Mouse (Mus musculus): ENCODE results near the gene Arhgef40. TPM values are rescaled to one million over a fixed set of nuclear protein-coding genes. Genes with fewer than 3 reads are reported as not detected.

The Arhgef40 gene
- polyA plus RNA-seq, 1 experiment from 2014 or later, result 51.1 TPM

GRCm38 (mm10) chr14:51983251-51983650 is 1.3 kb upstream of the Arhgef40 start:
- no peak overlapping the region for H3K4me3 ChIP-seq (ENCODE audit: low read depth, low read length)
- H3K27me3 ChIP-seq (replicated peaks; ENCODE audit: control insufficient read depth, insufficient read depth, low read length), result no peaks in the 10 kb centered on the region
- DNase-seq (ENCODE audit: low spot score) (no peak), ATAC-seq (no peak)
- 59% methylated on average over 4 of the region's 4 CpGs for WGBS
- H3K4me1 ChIP-seq (ENCODE audit: control insufficient read depth, insufficient read depth, low read length), result peaks cover 14% of the 10 kb centered on the region; the same call in 1 of the 2 replicates
- peak overlapping the region; percentile 97; the same call in 1 of the 2 replicates for H3K4me2 ChIP-seq (ENCODE audit: low read length)
- no peak overlapping the region for H3K27ac ChIP-seq (ENCODE audit: low read depth, low read length)
- peak overlapping the region; percentile 87 for H3K9ac ChIP-seq (ENCODE audit: low read length)
- peaks cover 13% of the 10 kb centered on the region; the same call in 1 of the 2 replicates for H3K36me3 ChIP-seq (ENCODE audit: control insufficient read depth, insufficient read depth, low read length)
- H3K9me3 ChIP-seq (replicated peaks; ENCODE audit: control insufficient read depth, low read length), result no peaks in the 10 kb centered on the region

GRCm38 (mm10) chr14:51983855-51984246 is 668 bp upstream of the Arhgef40 start:
- H3K4me2 ChIP-seq (ENCODE audit: low read length), result peak overlapping the region; percentile 97
- no peaks in the 10 kb centered on the region for H3K9me3 ChIP-seq (replicated peaks; ENCODE audit: control insufficient read depth, low read length)
- 3% methylated on average over 10 of the region's 10 CpGs for WGBS
- ATAC-seq, result no peak
- peak overlapping the region; percentile 87 for H3K9ac ChIP-seq (ENCODE audit: low read length)
- peak overlapping the region; percentile 70 for H3K4me3 ChIP-seq (ENCODE audit: low read depth, low read length)
- no peak for DNase-seq (ENCODE audit: low spot score)
- peaks cover 14% of the 10 kb centered on the region; the same call in 1 of the 2 replicates for H3K4me1 ChIP-seq (ENCODE audit: control insufficient read depth, insufficient read depth, low read length)
- peak overlapping the region; percentile 89; the same call in 1 of the 2 replicates for H3K27ac ChIP-seq (ENCODE audit: low read depth, low read length)
- no peaks in the 10 kb centered on the region for H3K27me3 ChIP-seq (replicated peaks; ENCODE audit: control insufficient read depth, insufficient read depth, low read length)
- H3K36me3 ChIP-seq (ENCODE audit: control insufficient read depth, insufficient read depth, low read length), result peaks cover 17% of the 10 kb centered on the region

- peak overlapping the region; percentile 89 for H3K27ac ChIP-seq (ENCODE audit: low read depth, low read length)
- peaks cover 14% of the 10 kb centered on the region; the same call in 1 of the 2 replicates for H3K4me1 ChIP-seq (ENCODE audit: control insufficient read depth, insufficient read depth, low read length)
- WGBS, result under 1% methylated on average over 25 of the region's 27 CpGs
- no peaks in the 10 kb centered on the region for H3K27me3 ChIP-seq (replicated peaks; ENCODE audit: control insufficient read depth, insufficient read depth, low read length)
- H3K4me2 ChIP-seq (ENCODE audit: low read length), result peak overlapping the region; percentile 97
- DNase-seq (ENCODE audit: low spot score) (peak; percentile 86), ATAC-seq (peak; percentile 57)
- no peaks in the 10 kb centered on the region for H3K9me3 ChIP-seq (replicated peaks; ENCODE audit: control insufficient read depth, low read length)
- H3K36me3 ChIP-seq (ENCODE audit: control insufficient read depth, insufficient read depth, low read length), result peaks cover 34% of the 10 kb centered on the region
- H3K4me3 ChIP-seq (ENCODE audit: low read depth, low read length), result peak overlapping the region; percentile 70
- H3K9ac ChIP-seq (ENCODE audit: low read length), result peak overlapping the region; percentile 87
These were observed 1.0 kb downstream of the Arhgef40 start for GRCm38 (mm10) chr14:51985301-51986152.

- Histone ChIP-seq H3K36me3 (ENCODE audit: control insufficient read depth, insufficient read depth, low read length) (peaks cover 40% of the 10 kb centered on the region), H3K27ac (ENCODE audit: low read depth, low read length) (peak overlapping the region; percentile 89), H3K4me3 (ENCODE audit: low read depth, low read length) (peak overlapping the region; percentile 70), H3K9me3 (replicated peaks; ENCODE audit: control insufficient read depth, low read length) (no peaks in the 10 kb centered on the region), H3K9ac (ENCODE audit: low read length) (peak overlapping the region; percentile 87), H3K4me1 (ENCODE audit: control insufficient read depth, insufficient read depth, low read length) (peaks cover 14% of the 10 kb centered on the region; the same call in 1 of the 2 replicates), H3K4me2 (ENCODE audit: low read length) (peak overlapping the region; percentile 97), H3K27me3 (replicated peaks; ENCODE audit: control insufficient read depth, insufficient read depth, low read length) (no peaks in the 10 kb centered on the region)
- WGBS, result 1% methylated on average over 7 of the region's 7 CpGs
- DNase-seq (ENCODE audit: low spot score) (no peak), ATAC-seq (no peak)
These were observed 1.6 kb downstream of the Arhgef40 start for GRCm38 (mm10) chr14:51986153-51986505.

- 93% methylated on average over 6 of the region's 6 CpGs for WGBS
- Histone ChIP-seq H3K4me2 (ENCODE audit: low read length) (no peak overlapping the region), H3K9me3 (replicated peaks; ENCODE audit: control insufficient read depth, low read length) (no peaks in the 10 kb centered on the region), H3K27me3 (replicated peaks; ENCODE audit: control insufficient read depth, insufficient read depth, low read length) (no peaks in the 10 kb centered on the region), H3K4me1 (ENCODE audit: control insufficient read depth, insufficient read depth, low read length) (peaks cover 14% of the 10 kb centered on the region; the same call in 1 of the 2 replicates), H3K9ac (ENCODE audit: low read length) (no peak overlapping the region), H3K27ac (ENCODE audit: low read depth, low read length) (no peak overlapping the region), H3K4me3 (ENCODE audit: low read depth, low read length) (no peak overlapping the region), H3K36me3 (ENCODE audit: control insufficient read depth, insufficient read depth, low read length) (peaks cover 50% of the 10 kb centered on the region)
- no peak for DNase-seq (ENCODE audit: low spot score)
- no peak for ATAC-seq
These were observed 2.7 kb downstream of the Arhgef40 start for GRCm38 (mm10) chr14:51987177-51987576.

GRCm38 (mm10) chr14:51988731-51989130 is 4.2 kb downstream of the Arhgef40 start:
- no peak overlapping the region for H3K27ac ChIP-seq (ENCODE audit: low read depth, low read length)
- H3K4me2 ChIP-seq (ENCODE audit: low read length), result no peak overlapping the region
- H3K9me3 ChIP-seq (replicated peaks; ENCODE audit: control insufficient read depth, low read length), result no peaks in the 10 kb centered on the region
- H3K9ac ChIP-seq (ENCODE audit: low read length), result no peak overlapping the region
- no peaks in the 10 kb centered on the region for H3K27me3 ChIP-seq (replicated peaks; ENCODE audit: control insufficient read depth, insufficient read depth, low read length)
- no peak overlapping the region for H3K4me3 ChIP-seq (ENCODE audit: low read depth, low read length)
- ATAC-seq (no peak), DNase-seq (ENCODE audit: low spot score) (no peak)
- H3K36me3 ChIP-seq (ENCODE audit: control insufficient read depth, insufficient read depth, low read length), result peaks cover 62% of the 10 kb centered on the region
- WGBS, result 76% methylated on average over 12 of the region's 12 CpGs
- H3K4me1 ChIP-seq (ENCODE audit: control insufficient read depth, insufficient read depth, low read length), result peaks cover 11% of the 10 kb centered on the region; the same call in 1 of the 2 replicates

- Histone ChIP-seq H3K4me2 (ENCODE audit: low read length) (no peak overlapping the region), H3K27me3 (replicated peaks; ENCODE audit: control insufficient read depth, insufficient read depth, low read length) (no peaks in the 10 kb centered on the region), H3K9me3 (replicated peaks; ENCODE audit: control insufficient read depth, low read length) (no peaks in the 10 kb centered on the region), H3K4me3 (ENCODE audit: low read depth, low read length) (no peak overlapping the region), H3K4me1 (ENCODE audit: control insufficient read depth, insufficient read depth, low read length) (peaks cover 6% of the 10 kb centered on the region; the same call in 1 of the 2 replicates), H3K9ac (ENCODE audit: low read length) (0 out of 2 replicates have a peak overlapping the region, but pooled peaks have one; percentile 25), H3K36me3 (ENCODE audit: control insufficient read depth, insufficient read depth, low read length) (peaks cover 70% of the 10 kb centered on the region), H3K27ac (ENCODE audit: low read depth, low read length) (no peak overlapping the region)
- WGBS, result 68% methylated on average over 12 of the region's 12 CpGs
- ATAC-seq (no peak), DNase-seq (ENCODE audit: low spot score) (no peak)
These were observed 5.0 kb downstream of the Arhgef40 start for GRCm38 (mm10) chr14:51989461-51989970.

GRCm38 (mm10) chr14:51994453-51994852 is 9.9 kb downstream of the Arhgef40 start:
- H3K4me2 ChIP-seq (ENCODE audit: low read length), result no peak overlapping the region
- no peaks in the 10 kb centered on the region for H3K4me1 ChIP-seq (ENCODE audit: control insufficient read depth, insufficient read depth, low read length)
- no peak overlapping the region for H3K9ac ChIP-seq (ENCODE audit: low read length)
- H3K27me3 ChIP-seq (replicated peaks; ENCODE audit: control insufficient read depth, insufficient read depth, low read length), result no peaks in the 10 kb centered on the region
- H3K9me3 ChIP-seq (replicated peaks; ENCODE audit: control insufficient read depth, low read length), result no peaks in the 10 kb centered on the region
- peaks cover 95% of the 10 kb centered on the region for H3K36me3 ChIP-seq (ENCODE audit: control insufficient read depth, insufficient read depth, low read length)
- ATAC-seq (no peak), DNase-seq (ENCODE audit: low spot score) (no peak)
- 93% methylated on average over 4 of the region's 4 CpGs for WGBS
- H3K27ac ChIP-seq (ENCODE audit: low read depth, low read length), result no peak overlapping the region
- H3K4me3 ChIP-seq (ENCODE audit: low read depth, low read length), result no peak overlapping the region
